Mouse (Mus musculus) limb, embryonic 10.5 days (tissue): ENCODE measurements around the gene Cpsf7. TPM values are rescaled to one million over a fixed set of nuclear protein-coding genes. Genes with fewer than 3 reads are reported as not detected.
A peak's percentile ranks its signal among the peaks of the same experiment; 100 is the strongest.

Experiments
- DNase-seq: peaks from one replicate; pipeline ENCODE4 v3.0.0-alpha.2; 2017; ENCODE audit warnings: low spot score
- H3K27ac ChIP-seq: fragments of 300-500 bp; sonication (generic); 2 replicates; pipeline ENCODE4 v1.5.1; 2016; ENCODE audit warnings: mild to moderate bottlenecking
- H3K27me3 ChIP-seq: fragments of 300-500 bp; sonication (generic); 2 replicates; pipeline ENCODE4 v1.6.1; 2016; ENCODE audit warnings: low read depth, mild to moderate bottlenecking; ENCODE audit not compliant: poor library complexity, severe bottlenecking
- H3K36me3 ChIP-seq: fragments of 300-500 bp; sonication (generic); 2 replicates; pipeline ENCODE4 v1.6.1; 2016; ENCODE audit warnings: mild to moderate bottlenecking, moderate library complexity
- H3K4me1 ChIP-seq: fragments of 300-500 bp; sonication (generic); 2 replicates; pipeline ENCODE4 v1.6.1; 2016
- H3K4me3 ChIP-seq: fragments of 300-500 bp; sonication (generic); 2 replicates; pipeline ENCODE4 v1.5.1; 2016; ENCODE audit warnings: mild to moderate bottlenecking, moderate library complexity
- H3K9me3 ChIP-seq: fragments of 300-500 bp; sonication (generic); replicated peaks from 2 replicates; pipeline ENCODE4 v1.6.1; 2016; ENCODE audit warnings: mild to moderate bottlenecking
- WGBS: fragments of 180-500 bp; shearing (Covaris S2); methylation state at CpG from one replicate; pipeline ENCODE4 v1.1.7; 2016; 5-methylcytosine and 5-hydroxymethylcytosine counted together
- polyA plus RNA-seq: library from polyadenylated mRNA; unstranded; fragments of >200 nt; fragmentation: Nextera tagmentation; extraction: Ambion mirVana; gene quantifications from 2 replicates; pipeline ENCODE4 v1.2.1, GENCODE M21; 2016

The Cpsf7 gene
- 53.7 and 58.2 TPM in 2 replicates for polyA plus RNA-seq

GRCm38 (mm10) chr19:10525106-10525901 is at the start of gene Cpsf7:
Cpsf7 (plus strand) TSS chr19:10525266.
- peak within 1 kb of the TSS; percentile 100 for H3K27ac ChIP-seq
- no peaks in the 10 kb centered on the region for H3K27me3 ChIP-seq
- no peaks in the 10 kb centered on the region for H3K9me3 ChIP-seq
- DNase-seq: peak; percentile 97
- H3K36me3 ChIP-seq: peaks cover 40% of the 10 kb centered on the region
- WGBS: under 1% methylated on average over 83 of the region's 93 CpGs
- H3K4me1 ChIP-seq: peaks cover 22% of the 10 kb centered on the region
- peak within 1 kb of the TSS; percentile 80 for H3K4me3 ChIP-seq

DNA sequence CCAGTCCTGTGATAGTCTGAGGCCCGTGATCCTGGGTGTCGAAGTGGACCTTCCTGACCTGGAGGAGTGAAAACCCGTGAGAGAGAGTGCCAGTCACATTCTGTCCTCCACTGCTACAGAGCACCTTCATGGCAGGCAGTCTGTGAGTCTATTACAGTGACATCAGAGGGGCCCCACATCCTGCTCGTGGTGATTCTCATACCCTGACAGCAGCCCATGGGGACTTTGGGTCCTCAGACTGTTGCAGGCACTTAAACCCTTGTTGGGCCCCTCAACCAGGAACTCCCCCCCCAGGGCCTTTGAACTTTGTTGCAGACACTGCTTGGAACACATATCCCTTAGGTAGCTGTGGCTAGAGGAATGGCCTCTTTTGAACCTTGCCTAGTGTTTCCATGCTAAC is 45.5 kb upstream of the Cpsf7 start:
- peaks cover 5% of the 10 kb centered on the region; the same call in 1 of the 2 replicates for H3K4me1 ChIP-seq
- H3K36me3 ChIP-seq: no peaks in the 10 kb centered on the region
- no peak for DNase-seq
- no peak overlapping the region for H3K4me3 ChIP-seq
- H3K27me3 ChIP-seq: peaks cover 8% of the 10 kb centered on the region; the same call in 1 of the 2 replicates
- H3K27ac ChIP-seq: no peak overlapping the region
- WGBS: 56% methylated on average over 4 of the region's 4 CpGs
- H3K9me3 ChIP-seq: no peaks in the 10 kb centered on the region

- Histone ChIP-seq H3K9me3 (no peaks in the 10 kb centered on the region), H3K36me3 (no peaks in the 10 kb centered on the region), H3K27ac (no peak within 1 kb of the TSS), H3K27me3 (peaks cover 14% of the 10 kb centered on the region; the same call in 1 of the 2 replicates), H3K4me1 (peaks cover 5% of the 10 kb centered on the region; the same call in 1 of the 2 replicates), H3K4me3 (no peak within 1 kb of the TSS)
- WGBS: 33% methylated on average over 6 of the region's 6 CpGs
- peak; percentile 62 for DNase-seq
Observed at GRCm38 (mm10) chr19:10482703-10483102, 42.4 kb upstream of the Cpsf7 start, which contains the start of gene Ppp1r32. Ppp1r32 (minus strand) TSS chr19:10482928.

DNA sequence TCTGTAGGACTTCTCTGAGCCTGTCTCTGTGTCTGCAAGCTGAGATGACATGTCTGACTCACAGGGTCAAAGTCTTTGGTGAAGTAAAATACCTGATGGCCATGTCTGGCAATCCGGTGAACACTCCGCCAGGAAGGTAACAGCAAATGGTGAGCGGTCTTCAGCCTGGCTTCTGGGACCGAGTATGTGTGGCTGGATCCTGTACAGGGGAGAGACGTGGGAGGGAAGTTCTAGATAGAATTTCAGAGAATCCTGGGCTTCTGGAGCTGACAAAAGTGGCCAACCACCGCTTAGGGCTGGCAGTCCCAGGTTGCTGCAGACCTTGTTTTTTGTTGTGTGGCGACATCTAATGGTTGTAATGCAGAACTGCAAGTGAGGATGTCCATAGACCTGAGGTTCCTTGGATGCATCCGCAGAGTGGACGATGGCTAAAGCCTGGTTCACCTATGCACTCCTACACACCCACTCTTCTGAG is 38.8 kb upstream of the Cpsf7 start:
- Histone ChIP-seq H3K27ac (no peak overlapping the region), H3K4me1 (peaks cover 5% of the 10 kb centered on the region; the same call in 1 of the 2 replicates), H3K27me3 (peaks cover 10% of the 10 kb centered on the region; the same call in 1 of the 2 replicates), H3K36me3 (no peaks in the 10 kb centered on the region), H3K9me3 (no peaks in the 10 kb centered on the region), H3K4me3 (no peak overlapping the region)
- 22% methylated on average over 9 of the region's 9 CpGs for WGBS
- peak; percentile 62 for DNase-seq

DNA sequence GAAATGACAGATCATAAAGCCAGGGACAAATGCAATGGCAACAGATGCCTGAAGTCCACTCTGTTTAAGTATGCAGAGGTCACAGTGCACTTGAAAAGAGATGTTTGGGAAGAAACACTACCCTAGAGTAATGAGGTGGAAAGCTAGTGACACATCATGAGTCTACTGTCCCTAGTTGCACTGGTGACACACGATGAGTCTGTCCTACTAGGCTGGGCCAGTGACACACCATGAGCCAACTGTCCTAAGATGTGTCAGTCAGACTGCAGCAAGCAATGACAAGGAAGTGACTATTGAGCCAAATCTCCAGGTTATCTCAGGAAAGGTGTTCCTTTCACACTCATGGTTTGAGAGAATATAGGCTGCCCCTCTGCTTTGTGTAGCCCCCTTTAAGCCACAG is 29.4 kb upstream of the Cpsf7 start:
- H3K4me1 ChIP-seq: peaks cover 19% of the 10 kb centered on the region
- H3K9me3 ChIP-seq: no peaks in the 10 kb centered on the region
- no peak overlapping the region for H3K27ac ChIP-seq
- WGBS: 87% methylated on average over 1 of the region's 1 CpGs
- DNase-seq: no peak
- H3K27me3 ChIP-seq: no peaks in the 10 kb centered on the region
- no peak overlapping the region for H3K4me3 ChIP-seq
- peaks cover 18% of the 10 kb centered on the region for H3K36me3 ChIP-seq

DNA sequence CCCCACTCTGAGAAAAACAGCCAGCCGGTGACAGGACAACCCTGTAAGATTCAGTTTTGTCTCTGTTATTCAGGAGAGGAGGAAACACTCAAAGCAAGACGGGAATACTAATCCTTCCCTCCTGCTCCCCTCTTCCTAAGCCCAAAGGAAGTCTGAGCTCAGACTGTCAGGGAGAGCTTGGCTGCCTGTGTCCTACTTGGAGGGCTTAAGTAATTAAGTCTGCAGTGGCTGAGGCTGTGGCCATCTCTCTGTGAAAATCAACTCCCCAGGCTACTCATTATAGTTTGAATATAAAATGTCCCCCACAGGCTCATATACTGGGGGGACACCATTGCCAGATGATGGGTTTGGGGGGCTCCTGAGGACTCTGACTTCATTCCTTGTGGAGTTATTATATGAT is 28.1 kb upstream of the Cpsf7 start:
- peaks cover 16% of the 10 kb centered on the region for H3K4me1 ChIP-seq
- no peak for DNase-seq
- no peak overlapping the region for H3K4me3 ChIP-seq
- peaks cover 31% of the 10 kb centered on the region for H3K36me3 ChIP-seq
- WGBS: 69% methylated on average over 2 of the region's 2 CpGs
- no peak overlapping the region for H3K27ac ChIP-seq
- no peaks in the 10 kb centered on the region for H3K27me3 ChIP-seq
- H3K9me3 ChIP-seq: no peaks in the 10 kb centered on the region

DNA sequence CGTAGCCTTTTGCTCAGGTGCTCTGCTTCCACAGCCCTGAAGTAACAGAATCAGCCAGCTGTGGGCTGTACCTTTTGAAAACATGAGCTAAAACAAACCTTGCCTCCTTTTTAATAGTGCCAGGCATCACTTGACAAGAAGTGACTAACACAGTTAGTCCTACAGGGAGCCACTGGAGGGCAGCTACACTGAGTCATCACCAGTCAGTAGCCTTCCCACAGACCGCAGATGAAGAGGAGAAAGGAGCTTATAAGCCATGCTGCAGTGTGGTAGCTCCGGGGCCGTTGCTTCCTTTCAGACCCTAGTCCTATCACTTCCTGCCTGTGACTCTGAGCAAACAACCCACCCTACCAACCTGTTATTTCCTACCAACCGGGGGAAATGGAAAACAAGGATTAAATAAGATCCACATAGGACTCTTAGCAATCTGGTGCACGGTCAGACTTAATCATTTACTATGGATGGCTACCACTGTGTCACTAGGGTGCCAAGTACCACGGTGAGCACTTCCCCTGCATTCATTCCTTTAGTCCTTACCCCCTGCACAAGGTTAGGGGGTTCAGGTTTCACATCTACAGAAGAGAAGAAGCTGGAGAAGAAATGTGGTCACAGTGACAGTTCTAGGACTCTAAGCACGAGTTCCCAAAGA is 27.4 kb upstream of the Cpsf7 start:
- peaks cover 37% of the 10 kb centered on the region for H3K36me3 ChIP-seq
- DNase-seq: no peak
- no peak overlapping the region for H3K27ac ChIP-seq
- no peaks in the 10 kb centered on the region for H3K27me3 ChIP-seq
- H3K9me3 ChIP-seq: no peaks in the 10 kb centered on the region
- H3K4me3 ChIP-seq: no peak overlapping the region
- peaks cover 9% of the 10 kb centered on the region for H3K4me1 ChIP-seq
- 68% methylated on average over 8 of the region's 8 CpGs for WGBS

- Histone ChIP-seq H3K36me3 (peaks cover 62% of the 10 kb centered on the region), H3K27me3 (no peaks in the 10 kb centered on the region), H3K4me1 (0 out of 2 replicates have a peak, but pooled peaks cover 4% of the 10 kb centered on the region), H3K9me3 (no peaks in the 10 kb centered on the region), H3K4me3 (no peak overlapping the region), H3K27ac (no peak overlapping the region)
- DNase-seq: no peak
- 95% methylated on average over 8 of the region's 8 CpGs for WGBS
Observed at GRCm38 (mm10) chr19:10500581-10500980, 24.5 kb upstream of the Cpsf7 start.

GRCm38 (mm10) chr19:10502571-10502970 is 22.5 kb upstream of the Cpsf7 start:
- Histone ChIP-seq H3K9me3 (no peaks in the 10 kb centered on the region), H3K4me3 (no peak overlapping the region), H3K27ac (no peak overlapping the region), H3K36me3 (peaks cover 80% of the 10 kb centered on the region), H3K4me1 (0 out of 2 replicates have a peak, but pooled peaks cover under 1% of the 10 kb centered on the region), H3K27me3 (no peaks in the 10 kb centered on the region)
- DNase-seq: peak; percentile 62
- WGBS: 18% methylated on average over 4 of the region's 4 CpGs

GRCm38 (mm10) chr19:10510759-10511330 is 14.2 kb upstream of the Cpsf7 start:
- Histone ChIP-seq H3K27ac (no peak overlapping the region), H3K4me1 (no peaks in the 10 kb centered on the region), H3K9me3 (no peaks in the 10 kb centered on the region), H3K36me3 (peaks cover 74% of the 10 kb centered on the region), H3K27me3 (no peaks in the 10 kb centered on the region), H3K4me3 (no peak overlapping the region)
- no peak for DNase-seq
- 85% methylated on average over 6 of the region's 6 CpGs for WGBS

- peaks cover 31% of the 10 kb centered on the region for H3K36me3 ChIP-seq
- 60% methylated on average over 1 of the region's 1 CpGs for WGBS
- H3K4me1 ChIP-seq: peaks cover 10% of the 10 kb centered on the region; the same call in 1 of the 2 replicates
- H3K27me3 ChIP-seq: no peaks in the 10 kb centered on the region
- H3K27ac ChIP-seq: no peak overlapping the region
- no peaks in the 10 kb centered on the region for H3K9me3 ChIP-seq
- no peak for DNase-seq
- H3K4me3 ChIP-seq: no peak overlapping the region
Observed at GRCm38 (mm10) chr19:10520355-10520754, 4.7 kb upstream of the Cpsf7 start.

GRCm38 (mm10) chr19:10521926-10522325 is 3.1 kb upstream of the Cpsf7 start:
- Histone ChIP-seq H3K27ac (no peak overlapping the region), H3K27me3 (no peaks in the 10 kb centered on the region), H3K4me1 (peaks cover 19% of the 10 kb centered on the region), H3K4me3 (no peak overlapping the region), H3K36me3 (peaks cover 19% of the 10 kb centered on the region), H3K9me3 (no peaks in the 10 kb centered on the region)
- 89% methylated on average over 1 of the region's 1 CpGs for WGBS
- DNase-seq: no peak
